9 mouse cellular contexts compared by ENCODE assay signal in the genomic region with DNA sequence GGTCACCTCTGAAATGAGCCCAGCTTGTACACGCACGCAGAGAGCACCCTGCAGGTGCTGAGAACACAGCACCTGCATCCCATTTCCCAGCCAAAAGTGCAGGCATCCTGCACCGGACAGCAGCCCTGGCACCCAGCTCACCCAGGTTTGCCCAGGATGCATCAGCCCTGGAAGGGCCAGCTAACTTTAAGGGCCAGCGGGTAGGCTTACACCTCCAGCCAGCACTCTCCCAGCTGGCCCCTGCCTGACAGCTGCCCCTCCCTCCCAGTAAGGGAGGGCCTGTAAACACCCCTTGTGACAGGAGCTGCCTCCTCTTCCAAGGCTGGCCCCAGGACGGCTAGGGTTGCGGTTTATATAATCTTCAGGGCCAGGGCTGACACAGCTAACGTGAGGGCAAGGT. TPM values are rescaled to one million over a fixed set of nuclear protein-coding genes. Genes with fewer than 3 reads are reported as not detected.
DNase-seq lines count a peak whose midpoint lies in the region; ATAC-seq and TF ChIP-seq lines count a peak whose summit lies in the region.
"Had no signal": no experiment of that assay in that cellular context is flagged by ENCODE, and none has a peak within 500 bp of the region (broad histone marks: within the 10 kb centered on the region; RNA-seq: fewer than 3 reads in every experiment).

No protein-coding gene starts in this region.

- H3K4me1 ChIP-seq in heart, postnatal 0 days (ENCODE audit: control insufficient read depth, insufficient read depth) = peaks cover 26% of the 10 kb centered on the region
- peaks cover 56% of the 10 kb centered on the region for H3K4me1 ChIP-seq in midbrain, embryonic 15.5 days
- H3K4me1 ChIP-seq in thymus, adult 2 months (replicated peaks; ENCODE audit: control insufficient read depth, insufficient read depth, low read length) = peaks cover 17% of the 10 kb centered on the region

- DNase-seq in frontal cortex, postnatal 14 days (ENCODE audit: low spot score in 2 of 2) = no peak
- peak; percentile 68 to 71 for DNase-seq in cerebellum, postnatal 25 days
- peak; percentile 8 for DNase-seq in heart, postnatal 0 days (ENCODE audit: low spot score)
- DNase-seq in thymus, adult 2 months = no peak
- DNase-seq in frontal cortex, adult 2 months (ENCODE audit: extremely low spot score in 1 of 2, low spot score in 1 of 2) = no peak
- DNase-seq in frontal cortex, postnatal 10 days (ENCODE audit: low spot score in 2 of 2) = no peak

- no peak for TF ChIP-seq EP300 in heart, postnatal 0 days (IDR thresholded peaks at IDR 0.05; ENCODE audit: low read depth)

- H3K27ac ChIP-seq in heart, postnatal 0 days (ENCODE audit: low read depth) = no peak overlapping the region
- no peak overlapping the region for H3K27ac ChIP-seq in midbrain, embryonic 15.5 days
- no peak overlapping the region for H3K27ac ChIP-seq in thymus, adult 2 months (ENCODE audit: control insufficient read depth, insufficient read depth, low read length)

- no peaks in the 10 kb centered on the region for H3K36me3 ChIP-seq in heart, postnatal 0 days (replicated peaks; ENCODE audit: control insufficient read depth, insufficient read depth, low read length)
- no peaks in the 10 kb centered on the region for H3K36me3 ChIP-seq in midbrain, embryonic 15.5 days (replicated peaks)
- H3K36me3 ChIP-seq in thymus, adult 2 months (ENCODE audit: control insufficient read depth, insufficient read depth, low read length) = no peaks in the 10 kb centered on the region

- 0 out of 2 replicates have a peak, but pooled peaks have one; percentile 7 for ATAC-seq in frontal cortex, adult (ENCODE audit: low TSS enrichment)
- no peak; the same call in 1 of the 2 replicates for ATAC-seq in heart, postnatal 0 days (ENCODE audit: insufficient read depth, low read depth)
- ATAC-seq in midbrain, embryonic 15.5 days (replicated peaks) = no peak

- no peak overlapping the region for H3K9ac ChIP-seq in heart, postnatal 0 days (replicated peaks; ENCODE audit: low read depth, low read length)
- H3K9ac ChIP-seq in midbrain, embryonic 15.5 days = peak overlapping the region; percentile 87

- no peaks in the 10 kb centered on the region for H3K9me3 ChIP-seq in heart, postnatal 0 days (replicated peaks; ENCODE audit: control insufficient read depth, low read length)
- no peaks in the 10 kb centered on the region for H3K9me3 ChIP-seq in midbrain, embryonic 15.5 days

- WGBS in heart, postnatal 0 days = 37% methylated on average over 7 of the region's 7 CpGs
- WGBS in midbrain, embryonic 15.5 days = 29% methylated on average over 7 of the region's 7 CpGs
- 76% methylated on average over 7 of the region's 7 CpGs for WGBS in thymus, adult 2 months

- H3K27me3 ChIP-seq in heart, postnatal 0 days (ENCODE audit: control insufficient read depth, insufficient read depth, low read length) = peaks cover 53% of the 10 kb centered on the region
- no peaks in the 10 kb centered on the region for H3K27me3 ChIP-seq in midbrain, embryonic 15.5 days (replicated peaks)
- H3K27me3 ChIP-seq in thymus, adult 2 months (ENCODE audit: control insufficient read depth, insufficient read depth, low read length) = peaks cover 15% of the 10 kb centered on the region

- TF ChIP-seq POLR2A in thymus, adult 2 months (IDR thresholded peaks at IDR 0.05; ENCODE audit: control insufficient read depth, extremely low read depth, insufficient read depth, low read length, poor library complexity) = no peak

- no peak overlapping the region; the same call in 1 of the 2 replicates for H3K4me2 ChIP-seq in heart, postnatal 0 days (ENCODE audit: low read depth, low read length)
- peak overlapping the region; percentile 96 for H3K4me2 ChIP-seq in midbrain, embryonic 15.5 days

- H3K4me3 ChIP-seq in heart, postnatal 0 days (ENCODE audit: low read depth, low read length) = no peak overlapping the region
- peak overlapping the region; percentile 85 for H3K4me3 ChIP-seq in midbrain, embryonic 15.5 days
- H3K4me3 ChIP-seq in thymus, adult 2 months (ENCODE audit: control insufficient read depth, insufficient read depth, low read length) = no peak overlapping the region
- H3K4me3 ChIP-seq: erythroblast, embryonic 14.5 days had no signal

- TF ChIP-seq CTCF in heart, postnatal 0 days (IDR thresholded peaks at IDR 0.05; ENCODE audit: low read depth) = no peak
- no peak for TF ChIP-seq CTCF in thymus, adult 2 months (IDR thresholded peaks at IDR 0.05; ENCODE audit: borderline replicate concordance, control insufficient read depth, extremely low read depth, insufficient read depth, low read length, poor library complexity)

RNA-seq across cellular contexts. Expression of a gene that starts 2.4 kb away (rescaled TPM):
- 5.4 and 5.5 TPM in 2 replicates for total RNA-seq in heart, postnatal 0 days (2014; rRNA removed; ENCODE audit: low replicate concordance)
- 1.5 TPM in 2 replicates for polyA plus RNA-seq in heart, postnatal 0 days (2015; fragmentation: Nextera tagmentation; extraction: Ambion mirVana)
- 26.0 and 27.8 TPM in 2 replicates for polyA plus RNA-seq in midbrain, embryonic 15.5 days (2015; fragmentation: Nextera tagmentation; extraction: Ambion mirVana)
- 2.3 and 3.9 TPM in 2 replicates for polyA plus RNA-seq in thymus, adult 2 months (2012; rRNA removed)
- polyA plus RNA-seq in frontal cortex, adult 2 months (2012; rRNA removed) = 64.8 and 67.4 TPM in 2 replicates
- polyA plus RNA-seq: erythroblast, embryonic 14.5 days had no signal

RNA-seq across cellular contexts. Expression of a gene that starts 41.9 kb away (rescaled TPM):
- 75.3 and 102 TPM in 2 replicates for total RNA-seq in heart, postnatal 0 days (2014; rRNA removed; ENCODE audit: low replicate concordance)
- polyA plus RNA-seq in heart, postnatal 0 days (2015; fragmentation: Nextera tagmentation; extraction: Ambion mirVana) = 94.6 and 97.2 TPM in 2 replicates
- 21.2 and 22.8 TPM in 2 replicates for polyA plus RNA-seq in midbrain, embryonic 15.5 days (2015; fragmentation: Nextera tagmentation; extraction: Ambion mirVana)
- polyA plus RNA-seq in thymus, adult 2 months (2012; rRNA removed) = 98.1 and 113 TPM in 2 replicates
- polyA plus RNA-seq in frontal cortex, adult 2 months (2012; rRNA removed) = 56.2 and 61.8 TPM in 2 replicates

Comparison
In these comparisons a context has a peak if more than half of its experiments do, and no peak if none do; other contexts are left out.
1. DNase-seq: peak in cerebellum, postnatal 25 days (2 of 2) and heart, postnatal 0 days (single experiment); none in frontal cortex, postnatal 14 days (0 of 2), thymus, adult 2 months (single experiment), frontal cortex, adult 2 months (0 of 2) and frontal cortex, postnatal 10 days (0 of 2).